Mouse (Mus musculus) large intestine, adult 2 months (tissue): ENCODE results near the gene BC004004. TPM values are rescaled to one million over a fixed set of nuclear protein-coding genes. Genes with fewer than 3 reads are reported as not detected.
"Not testable (repeated sequence)": the region's sequence is repeated elsewhere in the genome, so short reads cannot be mapped to it uniquely, and the experiment has no call there.

Source experiments
- DNase-seq: peaks from one replicate; pipeline ENCODE4 v3.0.0-alpha.2; 2012; ENCODE audit warnings: low read depth, low spot score
- WGBS: fragments of 180-500 bp; shearing (Covaris S2); methylation state at CpG from one replicate; pipeline ENCODE4 v1.1.7; 2018; 5-methylcytosine and 5-hydroxymethylcytosine counted together
- polyA plus RNA-seq: library from polyadenylated mRNA; depleted of rRNA; stranded (reverse); fragments of >200 nt; gene quantifications from 2 replicates; pipeline ENCODE4 v1.2.3, GENCODE M21; 2012

Gene BC004004
- polyA plus RNA-seq, 1 experiment, result 75.5 TPM

DNA sequence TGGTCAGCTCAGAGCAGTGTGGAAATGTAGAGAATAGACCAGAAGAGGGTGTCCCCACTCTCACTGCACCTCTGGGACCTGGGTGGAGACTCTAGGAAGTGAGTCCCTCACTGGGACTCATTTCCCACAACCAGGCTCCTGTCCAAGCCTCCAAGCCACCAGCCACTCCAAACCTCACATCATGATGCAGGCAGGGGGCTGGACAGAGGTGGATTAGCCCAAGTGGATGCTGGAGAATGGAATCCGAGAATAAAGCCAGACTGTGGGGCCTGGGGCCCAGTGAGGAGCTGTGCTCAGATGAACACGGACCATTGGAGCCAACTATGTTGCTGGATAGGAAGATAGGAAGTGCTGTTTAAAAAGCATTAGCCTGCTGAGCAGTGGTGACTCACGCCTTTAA is 48.3 kb downstream of the BC004004 start:
- no peak for DNase-seq
- WGBS, result 84% methylated on average over 3 of the region's 3 CpGs

DNA sequence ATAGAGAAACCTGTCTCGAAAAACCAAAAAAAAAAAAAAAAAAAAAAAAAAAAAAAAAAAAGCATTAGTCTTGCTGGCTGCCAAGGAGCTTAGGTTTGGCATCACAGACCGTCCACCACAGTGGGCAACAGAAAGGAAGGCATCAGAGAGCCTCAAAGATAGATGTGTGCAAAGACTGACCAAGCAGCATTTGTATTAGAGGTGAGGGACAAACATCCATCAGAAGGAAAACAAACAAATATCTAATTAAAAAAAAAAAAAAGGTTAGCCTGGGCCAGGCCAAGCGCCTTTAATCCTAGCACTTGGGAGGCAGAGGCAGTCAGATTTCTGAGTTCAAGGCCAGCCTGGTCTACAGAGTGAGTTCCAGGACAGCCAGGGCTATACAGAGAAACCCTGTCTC is 48.8 kb downstream of the BC004004 start, which contains the start of gene Pi16:
Pi16 (plus strand) TSS at position 301 of the 400 bp plus-strand sequence.
- DNase-seq, result not testable (repeated sequence)
- WGBS, result 81% methylated on average over 3 of the region's 3 CpGs

DNA sequence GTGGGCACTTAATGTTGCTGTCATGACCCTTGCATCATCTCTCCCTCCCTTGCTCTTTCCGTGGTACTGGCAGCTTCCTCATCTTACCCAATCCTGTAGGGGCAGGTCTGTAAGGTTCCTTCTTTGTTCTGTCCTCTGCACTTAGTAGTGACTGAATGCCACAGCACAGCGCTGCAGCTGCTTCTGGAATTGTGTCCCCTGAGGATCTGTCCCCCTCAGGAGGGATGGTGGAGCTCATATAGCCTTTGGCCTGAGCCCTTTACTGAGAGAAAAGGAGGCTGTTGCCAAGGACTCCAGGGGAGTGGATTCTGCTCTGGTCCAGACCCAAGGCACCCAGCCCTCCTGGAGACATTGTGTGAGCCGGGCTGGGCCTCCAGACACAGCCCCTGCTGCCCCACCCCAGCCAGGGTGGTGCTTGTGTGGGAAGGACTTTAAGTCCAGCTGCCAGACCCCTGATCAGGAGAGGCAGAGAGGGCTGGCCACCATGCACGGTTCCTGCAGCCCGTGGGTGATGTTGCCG is 50.2 kb downstream of the BC004004 start:
- DNase-seq, result no peak
- 51% methylated on average over 6 of the region's 6 CpGs for WGBS

DNA sequence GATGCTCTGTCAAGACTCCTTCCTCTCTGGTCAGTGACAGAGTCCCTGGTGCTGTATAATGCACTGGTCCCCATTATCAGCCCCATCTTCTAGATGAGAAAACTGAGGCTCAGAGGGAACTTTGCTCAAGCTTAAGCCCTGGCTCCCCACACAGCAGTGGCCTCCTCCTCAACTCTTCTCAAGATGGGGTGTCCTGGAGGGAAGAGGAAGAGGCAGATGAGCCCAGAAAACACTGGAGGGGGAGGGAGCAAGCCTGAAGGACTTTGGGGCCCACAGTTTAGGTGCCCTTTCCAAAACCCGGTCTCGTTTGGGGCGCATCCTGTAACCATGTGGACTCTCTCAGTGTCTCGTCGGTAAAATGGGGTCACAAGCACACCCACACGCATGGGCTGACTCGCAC is 50.9 kb downstream of the BC004004 start:
- WGBS, result 90% methylated on average over 7 of the region's 7 CpGs
- no peak for DNase-seq

DNA sequence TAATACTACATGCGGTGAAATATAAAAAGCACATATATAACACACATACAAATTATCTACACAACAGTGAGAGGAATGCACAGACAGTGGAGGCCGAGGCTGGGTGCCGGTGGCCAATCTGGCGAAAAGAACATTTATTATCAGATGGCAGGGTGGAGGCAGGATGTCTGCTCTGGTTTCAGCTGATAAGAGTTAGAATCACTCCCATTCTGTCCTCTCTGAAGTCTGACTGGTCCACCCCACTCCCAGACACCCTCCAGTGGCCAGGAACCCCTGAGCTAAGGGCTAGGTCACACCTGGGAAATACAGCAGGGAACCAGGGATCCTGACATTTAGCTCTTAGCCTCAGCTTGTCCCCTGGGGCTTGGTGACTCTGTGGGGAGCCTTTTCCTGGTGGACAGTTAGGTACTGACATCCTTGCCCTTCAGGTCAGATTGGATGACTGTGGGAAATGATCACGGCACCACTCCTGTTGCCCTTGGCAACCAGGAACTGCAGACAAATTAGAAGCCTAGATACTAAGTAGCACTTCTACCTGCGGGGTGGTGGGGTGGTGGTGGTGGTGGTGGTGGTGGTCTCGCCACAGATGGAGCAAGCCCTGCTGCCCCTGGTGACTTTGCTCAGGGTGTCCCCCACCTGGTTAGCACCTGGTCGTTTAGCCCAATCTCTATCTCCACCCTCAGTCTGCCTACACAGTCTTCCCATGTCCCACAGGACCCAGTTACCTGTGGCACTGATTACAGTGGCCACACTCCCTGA is 51.5 kb downstream of the BC004004 start:
- WGBS, result 47% methylated on average over 8 of the region's 8 CpGs
- no peak for DNase-seq

DNA sequence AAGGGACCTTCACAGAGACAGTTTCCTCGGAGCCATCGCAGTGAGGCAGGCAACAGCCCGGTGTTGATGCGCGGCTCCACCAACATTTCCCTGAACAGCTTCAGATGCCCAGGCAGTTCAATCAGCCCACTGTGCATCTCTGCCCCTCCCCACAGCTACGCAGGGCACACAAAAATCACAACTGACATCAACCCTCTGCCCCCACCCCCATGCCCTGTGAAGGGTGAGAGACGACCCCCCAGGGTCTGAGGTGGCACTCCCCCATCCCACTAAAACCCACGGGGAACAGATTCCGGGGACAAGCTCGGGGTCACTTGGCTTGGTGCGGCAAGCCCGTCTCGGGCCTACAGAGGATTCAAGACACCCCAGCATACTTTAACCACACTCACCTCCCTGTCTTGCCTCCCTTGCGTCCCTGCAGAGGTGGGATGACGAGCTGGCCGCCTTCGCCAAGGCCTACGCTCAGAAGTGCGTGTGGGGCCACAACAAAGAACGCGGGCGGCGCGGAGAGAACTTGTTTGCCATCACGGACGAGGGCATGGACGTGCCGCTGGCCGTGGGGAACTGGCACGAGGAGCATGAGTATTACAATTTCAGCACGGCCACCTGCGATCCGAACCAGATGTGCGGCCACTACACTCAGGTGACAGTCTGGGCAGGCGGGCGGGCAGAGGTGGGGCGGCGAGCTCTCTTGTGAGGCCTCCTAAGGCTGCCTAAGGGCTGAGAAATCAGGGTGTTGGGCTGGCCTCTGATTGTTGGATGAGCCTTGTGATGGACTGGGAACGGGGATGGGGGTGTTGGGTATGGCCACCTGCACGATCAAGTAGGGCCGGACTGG is 53.4 kb downstream of the BC004004 start:
- DNase-seq, result no peak
- WGBS, result 46% methylated on average over 41 of the region's 41 CpGs

DNA sequence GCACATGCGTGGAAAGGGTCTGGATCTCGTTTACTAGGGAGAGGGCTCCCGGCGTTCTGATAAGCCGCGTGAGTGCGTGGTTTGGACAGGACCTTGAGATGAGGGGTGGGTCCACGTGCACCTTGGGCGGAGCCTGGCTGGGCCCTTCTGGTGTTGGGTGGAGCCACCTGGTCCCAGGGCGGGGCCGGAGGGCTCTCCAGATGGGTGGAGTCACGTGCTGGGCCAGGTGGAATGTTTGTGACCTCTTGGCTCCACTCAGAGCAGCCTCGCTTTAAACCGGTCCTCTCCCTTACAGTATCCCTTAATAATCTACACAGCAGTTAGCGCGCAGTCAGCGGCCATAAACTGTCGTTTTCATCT is 54.0 kb downstream of the BC004004 start:
- 25% methylated on average over 18 of the region's 18 CpGs for WGBS
- peak; percentile 78 for DNase-seq

DNA sequence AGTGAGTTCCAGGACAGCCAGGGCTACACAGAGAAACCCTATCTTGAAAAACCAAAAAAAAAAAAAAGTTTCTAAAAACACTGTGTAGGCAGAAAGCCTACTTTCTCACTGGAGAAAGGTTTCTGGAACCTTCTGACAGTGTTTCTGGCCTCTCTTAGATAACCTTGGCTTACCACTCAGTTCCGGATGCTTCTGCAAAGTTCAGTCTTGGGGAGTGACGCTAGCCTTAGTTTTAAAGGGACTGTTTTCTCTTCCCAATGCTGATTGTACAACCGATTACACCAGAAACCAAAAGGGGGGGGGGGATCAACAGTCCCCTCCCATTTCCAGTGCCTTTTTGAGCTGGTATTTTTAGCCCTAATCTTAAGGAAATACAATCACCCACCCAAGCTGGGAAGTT is 55.0 kb downstream of the BC004004 start:
- WGBS, result 93% methylated on average over 3 of the region's 3 CpGs

DNA sequence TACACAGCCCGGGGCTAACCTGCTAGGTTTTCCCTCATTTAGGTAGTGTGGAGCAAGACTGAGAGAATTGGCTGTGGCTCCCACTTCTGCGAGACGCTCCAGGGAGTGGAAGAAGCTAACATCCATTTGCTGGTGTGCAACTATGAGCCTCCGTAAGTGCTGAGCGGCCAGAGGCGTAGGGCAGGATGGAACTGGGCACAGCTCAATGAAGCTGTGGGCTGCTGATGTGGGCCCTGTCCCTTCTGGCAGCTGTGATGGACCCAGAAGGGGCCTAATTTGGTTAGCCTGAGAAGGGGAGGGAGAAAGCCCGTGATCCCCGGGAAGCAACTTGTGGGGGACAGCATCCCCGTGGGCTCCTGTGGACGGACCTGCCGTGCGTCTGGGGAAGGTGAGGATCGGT is 57.2 kb downstream of the BC004004 start:
- DNase-seq, result no peak

More for the DNA sequence above, 55.0 kb downstream of the BC004004 start:
- DNase-seq, result no peak

DNA sequence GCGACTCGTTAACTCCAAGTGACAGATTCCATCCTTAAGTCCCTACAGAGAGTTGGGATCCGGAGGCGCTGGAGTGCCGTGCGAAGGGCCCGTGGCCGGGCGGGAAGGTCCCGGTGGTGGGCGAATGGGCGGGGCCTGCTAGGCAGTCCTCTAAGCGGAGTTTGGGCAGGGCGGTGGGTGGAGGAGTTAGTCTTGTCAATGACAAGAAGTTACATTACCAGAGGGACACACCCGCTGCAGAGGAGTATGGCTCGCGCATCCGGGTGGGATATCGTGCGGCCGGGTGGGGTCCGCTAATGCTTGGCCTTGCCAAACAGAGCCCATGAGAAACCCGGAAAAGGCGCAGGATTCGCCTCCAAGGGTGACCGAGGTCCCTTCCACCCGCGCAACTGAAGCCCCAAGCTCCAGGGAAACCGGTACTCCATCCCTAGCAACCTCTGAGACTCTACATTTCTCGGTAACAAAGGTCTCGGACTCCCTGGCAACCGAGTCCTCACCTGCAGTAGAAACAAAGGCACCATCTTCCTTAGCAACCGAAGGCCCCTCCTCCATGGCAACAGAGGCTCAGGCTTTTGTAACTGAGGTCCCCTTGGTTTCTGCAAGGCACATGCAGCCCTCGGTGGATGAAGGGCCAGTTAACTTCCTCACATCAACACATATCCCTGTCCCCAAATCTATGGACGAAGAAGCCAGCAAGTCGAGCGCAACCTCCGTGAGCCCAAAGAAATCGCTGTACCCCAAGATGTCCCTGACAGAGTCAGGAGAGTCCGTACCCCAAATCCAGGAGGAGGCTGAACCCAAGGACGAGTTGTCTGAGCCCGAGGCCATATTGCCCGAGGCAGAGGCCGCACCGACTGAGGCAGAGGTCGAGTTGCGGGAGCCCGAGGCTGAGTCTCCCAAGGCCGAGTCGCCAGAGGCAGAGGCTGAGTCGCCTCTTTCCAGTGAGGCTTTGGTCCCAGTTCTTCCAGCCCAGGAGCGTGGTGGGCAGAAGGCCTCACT is 58.2 kb downstream of the BC004004 start:
- no peak for DNase-seq
- 39% methylated on average over 52 of the region's 52 CpGs for WGBS

More for the DNA sequence above, 57.2 kb downstream of the BC004004 start:
- WGBS, result 86% methylated on average over 13 of the region's 13 CpGs

DNA sequence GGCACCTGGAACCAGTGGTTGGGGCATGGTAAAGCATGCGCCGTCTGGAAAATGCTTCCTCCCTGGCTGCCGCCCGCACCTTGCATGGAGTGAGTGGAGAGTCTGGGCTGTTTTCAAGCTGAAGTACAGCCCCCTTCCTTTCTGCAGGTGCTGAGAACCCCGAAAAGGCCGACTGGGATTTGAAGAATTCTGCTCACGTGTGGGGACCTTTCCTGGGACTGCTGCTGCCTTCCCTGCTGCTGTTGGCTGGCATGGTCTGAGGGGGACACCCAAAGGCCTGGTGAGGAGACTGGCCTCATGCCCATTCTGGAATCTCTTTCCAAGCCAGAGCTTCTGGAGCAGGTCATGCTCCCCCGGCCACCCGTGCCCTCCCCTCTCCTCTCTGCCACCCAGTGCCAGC is 59.1 kb downstream of the BC004004 start:
- no peak for DNase-seq
- 85% methylated on average over 9 of the region's 9 CpGs for WGBS

DNA sequence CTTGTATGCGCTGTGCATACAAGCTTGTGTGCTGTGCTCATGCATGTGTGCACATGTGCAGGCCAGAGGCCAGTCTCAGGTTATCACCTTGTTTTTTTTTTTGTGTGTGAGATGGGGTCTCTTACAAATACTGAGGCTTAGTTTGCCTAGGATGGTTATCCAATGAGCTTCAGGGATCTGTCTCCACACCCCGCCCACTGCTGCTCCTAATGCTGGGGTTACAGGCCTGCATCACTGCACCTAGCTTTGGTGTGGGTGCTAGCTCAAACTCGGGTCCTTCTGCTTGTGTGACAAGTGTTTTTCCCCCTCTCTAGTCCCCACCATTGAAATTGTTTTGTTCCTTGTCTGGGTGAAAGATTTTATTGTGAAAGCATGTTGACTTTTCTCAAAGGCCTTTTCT is 61.6 kb downstream of the BC004004 start:
- WGBS, result 72% methylated on average over 3 of the region's 3 CpGs
- no peak for DNase-seq

DNA sequence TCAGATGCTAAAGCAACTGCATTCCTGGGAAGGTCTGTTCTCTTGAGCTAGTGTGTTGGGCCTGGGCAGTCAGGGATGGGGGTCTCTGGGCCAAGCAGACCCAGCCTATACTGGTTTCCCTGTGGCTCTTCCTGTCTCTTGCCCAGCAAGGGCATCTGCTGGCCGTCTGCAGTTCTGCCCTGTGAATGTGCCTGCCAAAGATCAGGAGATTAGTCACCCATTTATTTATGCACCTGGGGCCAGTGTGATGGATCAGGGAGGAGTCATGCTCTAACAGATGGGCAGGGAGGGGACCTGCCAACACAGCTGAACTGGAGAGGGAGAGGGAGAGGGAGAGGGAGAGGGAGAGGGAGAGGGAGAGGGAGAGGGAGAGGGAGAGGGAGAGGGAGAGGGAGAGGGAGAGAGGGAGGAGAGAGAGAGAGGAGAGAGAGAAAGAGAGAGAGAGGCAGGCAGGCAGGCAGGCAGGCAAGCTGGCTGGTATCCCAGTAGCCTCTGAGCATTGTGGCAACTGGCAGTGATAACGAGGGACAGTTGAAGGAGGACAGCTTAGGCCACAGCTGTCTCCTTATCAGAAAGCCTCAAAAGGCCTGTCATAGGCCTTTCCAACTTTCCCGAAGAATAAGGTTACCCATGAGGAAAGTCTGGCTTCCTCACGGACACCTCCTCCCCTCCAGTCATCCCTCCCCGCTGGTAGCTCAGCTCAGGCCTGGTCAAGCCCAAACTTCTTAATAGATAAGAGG is 62.3 kb downstream of the BC004004 start:
- 27% methylated on average over 5 of the region's 5 CpGs for WGBS

DNA sequence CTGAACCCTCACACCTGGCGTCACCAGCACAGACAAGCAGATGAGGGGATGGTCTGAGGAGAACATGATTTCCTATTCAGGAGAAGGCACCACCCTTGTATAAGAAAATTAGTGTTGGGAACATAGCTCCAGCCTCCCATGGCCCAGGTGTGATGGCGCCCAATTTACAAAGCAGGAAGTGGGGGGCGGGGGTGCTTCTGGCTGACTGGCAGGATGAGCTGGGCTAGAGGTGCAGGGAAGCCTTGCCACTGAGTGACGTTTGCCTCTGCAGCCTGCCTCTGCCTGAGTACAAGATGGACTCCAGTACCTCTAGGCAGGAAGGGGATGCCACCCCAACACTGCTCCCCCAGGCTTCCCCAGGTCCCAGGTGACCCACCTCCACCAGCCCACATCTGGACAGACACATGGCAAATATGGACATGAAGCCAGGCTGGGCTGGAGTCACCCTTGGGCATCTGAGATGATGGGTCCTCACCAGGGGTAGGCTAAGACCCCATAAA is 63.6 kb downstream of the BC004004 start:
- 82% methylated on average over 4 of the region's 4 CpGs for WGBS
- DNase-seq, result no peak

More for the DNA sequence above, 62.3 kb downstream of the BC004004 start:
- no peak for DNase-seq

DNA sequence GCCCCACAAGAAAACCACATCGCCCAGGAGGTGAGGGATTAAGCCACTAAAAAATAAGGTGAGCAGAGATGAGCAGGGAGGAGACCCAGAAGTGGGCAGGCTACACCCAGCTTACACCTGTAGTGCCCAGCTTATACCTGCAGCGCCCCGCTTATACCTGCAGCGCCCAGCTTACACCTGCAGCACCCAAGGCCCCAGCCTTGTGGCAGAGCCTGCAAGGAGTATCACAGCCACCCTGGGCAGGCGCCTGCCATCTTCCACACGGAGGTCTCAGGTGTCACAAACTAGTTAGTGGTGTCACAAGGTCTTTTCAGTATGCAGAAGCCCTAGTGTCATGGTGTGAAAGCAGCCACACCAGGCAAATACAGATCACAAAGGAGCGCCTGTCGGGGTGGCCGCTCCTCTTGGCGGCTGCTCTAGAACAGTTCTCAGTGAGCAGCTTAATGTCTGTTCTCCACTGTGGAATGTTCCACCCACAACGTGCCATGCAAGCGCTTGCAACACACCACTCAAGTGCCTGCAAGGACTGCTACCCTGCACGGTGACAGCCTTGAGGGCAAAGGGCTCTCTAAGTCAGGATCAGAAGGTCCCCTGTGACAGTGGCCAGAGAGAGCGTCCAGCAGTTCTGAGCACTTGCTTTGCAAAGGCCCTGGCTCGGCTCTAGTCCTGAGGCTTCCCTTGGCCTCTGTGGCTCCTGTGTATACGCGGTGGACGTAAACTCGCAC is 67.8 kb downstream of the BC004004 start:
- 91% methylated on average over 19 of the region's 19 CpGs for WGBS
- DNase-seq, result no peak

DNA sequence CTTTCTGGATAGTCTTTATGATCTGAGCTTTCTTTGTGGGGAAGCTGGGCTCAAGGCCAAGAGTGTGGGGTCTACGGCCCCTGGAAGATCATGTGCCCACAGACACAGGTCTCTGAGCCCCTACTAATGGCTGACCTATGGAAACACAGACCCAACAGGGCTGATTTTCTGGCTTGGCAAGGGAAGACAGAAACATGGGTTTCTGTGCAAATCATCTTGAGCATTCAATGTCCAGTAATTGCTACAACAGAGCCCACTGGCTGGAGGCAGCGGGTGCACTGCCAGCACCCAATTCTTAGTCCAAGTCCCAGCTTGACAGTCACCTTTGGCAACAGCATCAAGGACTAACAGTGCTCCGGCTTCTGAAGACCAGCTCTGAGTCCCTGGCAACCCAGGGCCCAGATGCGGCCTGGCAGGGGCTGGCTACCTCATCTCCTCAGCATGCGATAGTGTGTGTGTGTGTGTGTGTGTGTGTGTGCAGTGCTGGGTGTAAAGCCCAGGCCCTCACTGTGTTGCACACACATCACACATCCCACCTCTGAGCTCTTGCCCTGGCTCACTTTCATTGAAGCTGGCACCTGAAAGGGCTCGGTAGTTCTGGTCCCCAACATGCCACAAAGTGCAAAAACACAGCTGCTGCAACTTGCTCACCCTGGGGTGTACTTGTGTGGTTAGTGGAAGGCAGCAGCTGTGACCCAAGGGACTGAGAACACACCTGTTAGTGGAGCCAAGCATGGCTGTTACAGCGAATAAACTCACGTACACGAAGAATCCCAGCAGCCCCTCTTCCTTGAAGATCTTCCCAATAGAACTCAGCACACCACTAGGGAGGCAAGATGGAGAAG is 69.6 kb downstream of the BC004004 start:
- DNase-seq, result no peak
- 88% methylated on average over 9 of the region's 9 CpGs for WGBS

DNA sequence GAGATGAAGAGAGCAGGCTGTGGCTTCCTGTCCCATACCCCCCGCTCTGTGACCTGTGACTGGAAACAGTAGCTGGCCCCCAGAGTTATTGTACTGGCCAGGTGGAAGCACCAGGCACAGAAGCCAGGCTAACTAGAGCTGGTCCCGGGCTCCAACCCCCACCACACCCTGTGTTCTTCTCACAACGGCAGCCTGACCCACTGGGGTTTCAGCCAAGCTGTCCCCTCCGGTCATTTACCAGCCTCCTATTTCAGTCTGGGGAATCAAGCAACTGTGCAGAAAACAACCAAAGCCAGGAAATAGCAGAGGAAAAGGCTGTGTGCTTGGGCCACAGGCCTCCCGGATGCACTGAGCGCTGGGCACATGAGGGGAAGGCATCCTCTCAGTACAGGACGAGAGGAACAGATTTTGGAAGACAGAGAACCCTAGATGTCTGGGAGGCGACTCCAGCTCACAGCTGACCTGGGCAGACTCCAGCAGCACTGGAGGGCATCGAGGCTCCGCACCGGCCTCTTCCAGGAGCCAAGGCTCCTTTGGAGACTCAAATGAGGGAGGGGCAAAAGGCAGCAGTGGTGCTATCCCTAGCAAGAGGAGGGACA is 70.7 kb downstream of the BC004004 start:
- DNase-seq, result no peak
- 77% methylated on average over 11 of the region's 11 CpGs for WGBS
